Comparison of ENCODE assay signal across 21 mouse cellular contexts in the genomic region with DNA sequence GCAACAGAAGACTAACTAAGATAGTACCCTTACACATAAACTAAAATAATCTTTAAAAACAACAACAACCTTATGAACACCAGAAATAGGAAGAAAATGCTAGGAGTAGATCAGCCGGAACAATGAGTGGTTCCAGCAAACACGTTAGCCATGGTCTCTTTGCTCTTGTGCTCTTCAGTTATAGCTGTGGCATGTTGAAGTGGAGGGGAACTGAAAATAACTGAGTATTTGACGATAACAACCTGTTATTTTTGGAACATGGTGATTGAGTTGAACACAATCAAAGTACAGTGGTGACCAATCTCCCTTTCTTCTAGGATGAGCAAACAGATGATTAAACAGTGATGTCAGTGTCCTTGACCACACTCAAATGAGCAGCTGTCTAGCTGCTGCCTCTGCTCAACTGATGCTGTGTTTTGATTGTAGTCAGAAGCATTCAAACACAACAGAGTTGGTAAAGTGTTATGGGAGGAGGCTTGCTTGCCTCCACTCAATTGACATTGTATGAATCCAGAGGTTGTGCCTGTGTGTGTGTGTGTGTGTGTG. TPM values are rescaled to one million over a fixed set of nuclear protein-coding genes. Genes with fewer than 3 reads are reported as not detected.
DNase-seq lines count a peak whose midpoint lies in the region; ATAC-seq lines count a peak whose summit lies in the region.
"Had no signal": no experiment of that assay in that cellular context is flagged by ENCODE, and none has a peak within 500 bp of the region (broad histone marks: within the 10 kb centered on the region; RNA-seq: fewer than 3 reads in every experiment).

No protein-coding gene starts in this region.

- peaks cover 26% of the 10 kb centered on the region for H3K4me1 ChIP-seq in heart, embryonic 12.5 days (replicated peaks)
- peaks cover 8% of the 10 kb centered on the region for H3K4me1 ChIP-seq in heart, embryonic 11.5 days (ENCODE audit: control insufficient read depth, insufficient read depth, low read length)
- H3K4me1 ChIP-seq in heart, embryonic 15.5 days (replicated peaks): peaks cover 27% of the 10 kb centered on the region
- no peaks in the 10 kb centered on the region for H3K4me1 ChIP-seq in forebrain, embryonic 12.5 days
- H3K4me1 ChIP-seq: hindbrain, embryonic 12.5 days; limb, embryonic 15.5 days; lung, embryonic 15.5 days; midbrain, embryonic 12.5 days; neural tube, embryonic 13.5 days had no signal

- no peak overlapping the region for H3K4me2 ChIP-seq in heart, embryonic 12.5 days
- no peak overlapping the region for H3K4me2 ChIP-seq in heart, embryonic 11.5 days
- H3K4me2 ChIP-seq in heart, embryonic 15.5 days: no peak overlapping the region
- no peak overlapping the region for H3K4me2 ChIP-seq in forebrain, embryonic 12.5 days
- H3K4me2 ChIP-seq: hindbrain, embryonic 12.5 days; limb, embryonic 15.5 days; lung, embryonic 15.5 days; midbrain, embryonic 12.5 days; neural tube, embryonic 13.5 days had no signal

- no peak for ATAC-seq in heart, embryonic 12.5 days (ENCODE audit: insufficient number of reproducible peaks, low FRiP score)
- no peak for ATAC-seq in heart, embryonic 11.5 days (replicated peaks; ENCODE audit: insufficient number of reproducible peaks, low FRiP score, low TSS enrichment)
- peak; percentile 53 for ATAC-seq in heart, embryonic 15.5 days (replicated peaks; ENCODE audit: insufficient number of reproducible peaks, insufficient read depth, low FRiP score, low read depth)
- ATAC-seq in forebrain, embryonic 12.5 days (ENCODE audit: low FRiP score): no peak
- ATAC-seq: forebrain, postnatal 0 days had no signal

- no peak overlapping the region for H3K4me3 ChIP-seq in heart, embryonic 12.5 days
- H3K4me3 ChIP-seq in heart, embryonic 11.5 days (ENCODE audit: low read depth, low read length): no peak overlapping the region
- H3K4me3 ChIP-seq in heart, embryonic 15.5 days: no peak overlapping the region
- no peak overlapping the region for H3K4me3 ChIP-seq in forebrain, embryonic 12.5 days (replicated peaks)
- H3K4me3 ChIP-seq: hindbrain, embryonic 12.5 days; limb, embryonic 15.5 days; lung, embryonic 15.5 days; midbrain, embryonic 12.5 days; neural tube, embryonic 13.5 days had no signal

- H3K9ac ChIP-seq in heart, embryonic 12.5 days: no peak overlapping the region
- H3K9ac ChIP-seq in heart, embryonic 11.5 days (ENCODE audit: low read depth, low read length): no peak overlapping the region
- no peak overlapping the region for H3K9ac ChIP-seq in heart, embryonic 15.5 days
- H3K9ac ChIP-seq in forebrain, embryonic 12.5 days: no peak overlapping the region
- H3K9ac ChIP-seq: forebrain, postnatal 0 days; hindbrain, embryonic 12.5 days; limb, embryonic 15.5 days; lung, embryonic 15.5 days; midbrain, embryonic 12.5 days; neural tube, embryonic 13.5 days had no signal

- H3K27me3 ChIP-seq in heart, embryonic 12.5 days (replicated peaks): no peaks in the 10 kb centered on the region
- H3K27me3 ChIP-seq in heart, embryonic 11.5 days (ENCODE audit: control insufficient read depth, insufficient read depth, low read length): no peaks in the 10 kb centered on the region
- no peaks in the 10 kb centered on the region for H3K27me3 ChIP-seq in heart, embryonic 15.5 days
- H3K27me3 ChIP-seq in forebrain, embryonic 12.5 days: no peaks in the 10 kb centered on the region
- H3K27me3 ChIP-seq: hindbrain, embryonic 12.5 days; limb, embryonic 15.5 days; lung, embryonic 15.5 days; midbrain, embryonic 12.5 days; neural tube, embryonic 13.5 days had no signal

- DNase-seq in 3T3-L1 (ENCODE audit: low read depth, low spot score) (peak; percentile 24), 416B (ENCODE audit: low read depth) (peak; percentile 37)
- no peak for DNase-seq in thymus, postnatal 25 days
- DNase-seq: adrenal gland, postnatal 10 days; cerebellum, postnatal 25 days; embryo, embryonic 11 days; forebrain, postnatal 0 days; gastrocnemius, postnatal 36 days; kidney, adult 18-20 months; kidney, postnatal 10 days; right cerebral cortex, adult 18-20 months had no signal

- 39% methylated on average over 3 of the region's 3 CpGs for WGBS in heart, embryonic 12.5 days
- 51% methylated on average over 3 of the region's 3 CpGs for WGBS in heart, embryonic 11.5 days (ENCODE audit: insufficient replicate concordance)
- WGBS in heart, embryonic 15.5 days: 35% methylated on average over 3 of the region's 3 CpGs
- 90% methylated on average over 3 of the region's 3 CpGs for WGBS in forebrain, embryonic 12.5 days

- peak overlapping the region; percentile 63 for H3K27ac ChIP-seq in heart, embryonic 12.5 days (ENCODE audit: poor library complexity, severe bottlenecking)
- H3K27ac ChIP-seq in heart, embryonic 11.5 days (ENCODE audit: low read depth, low read length): no peak overlapping the region; the same call in 1 of the 2 replicates
- peak overlapping the region; percentile 82 for H3K27ac ChIP-seq in heart, embryonic 15.5 days
- no peak overlapping the region for H3K27ac ChIP-seq in forebrain, embryonic 12.5 days
- H3K27ac ChIP-seq: hindbrain, embryonic 12.5 days; limb, embryonic 15.5 days; lung, embryonic 15.5 days; macrophage; midbrain, embryonic 12.5 days; neural tube, embryonic 13.5 days had no signal

- H3K9me3 ChIP-seq in heart, embryonic 12.5 days (replicated peaks): no peaks in the 10 kb centered on the region
- no peaks in the 10 kb centered on the region for H3K9me3 ChIP-seq in heart, embryonic 11.5 days (replicated peaks; ENCODE audit: control insufficient read depth, low read length)
- no peaks in the 10 kb centered on the region for H3K9me3 ChIP-seq in heart, embryonic 15.5 days (replicated peaks)
- H3K9me3 ChIP-seq in forebrain, embryonic 12.5 days: no peaks in the 10 kb centered on the region
- H3K9me3 ChIP-seq: hindbrain, embryonic 12.5 days; limb, embryonic 15.5 days; lung, embryonic 15.5 days; midbrain, embryonic 12.5 days; neural tube, embryonic 13.5 days had no signal

- H3K36me3 ChIP-seq in heart, embryonic 12.5 days: no peaks in the 10 kb centered on the region
- H3K36me3 ChIP-seq in heart, embryonic 11.5 days (ENCODE audit: control insufficient read depth, insufficient read depth, low read length): no peaks in the 10 kb centered on the region
- no peaks in the 10 kb centered on the region for H3K36me3 ChIP-seq in heart, embryonic 15.5 days
- no peaks in the 10 kb centered on the region for H3K36me3 ChIP-seq in forebrain, embryonic 12.5 days (replicated peaks)
- H3K36me3 ChIP-seq: hindbrain, embryonic 12.5 days; limb, embryonic 15.5 days; lung, embryonic 15.5 days; midbrain, embryonic 12.5 days; neural tube, embryonic 13.5 days had no signal

RNA-seq across cellular contexts. Expression of gene Nt5e, which starts 50.9 kb away (rescaled TPM):
- polyA plus RNA-seq in heart, embryonic 12.5 days (2016; fragmentation: Nextera tagmentation; extraction: Ambion mirVana): 5.4 and 5.8 TPM in 2 replicates
- polyA plus RNA-seq in heart, embryonic 11.5 days (2014; fragmentation: Nextera tagmentation; extraction: Ambion mirVana): 2.8 and 3.0 TPM in 2 replicates
- polyA plus RNA-seq in heart, embryonic 15.5 days (2015; fragmentation: Nextera tagmentation; extraction: Ambion mirVana): 4.4 and 5.0 TPM in 2 replicates
- 0.60 and 0.78 TPM in 2 replicates for polyA plus RNA-seq in forebrain, embryonic 12.5 days (2016; fragmentation: Nextera tagmentation; extraction: Ambion mirVana)

Comparison
In these comparisons a context has a peak if more than half of its experiments do, and no peak if none do; other contexts are left out.
1. H3K27ac ChIP-seq: peak in heart, embryonic 12.5 days (single experiment) and heart, embryonic 15.5 days (single experiment); none in heart, embryonic 11.5 days (single experiment) and forebrain, embryonic 12.5 days (single experiment).